Mouse (Mus musculus): Measurements from ENCODE around the gene Igf2bp3.

The Igf2bp3 gene

GRCm38 (mm10) chr6:49068361-49068760, 146.4 kb downstream of the Igf2bp3 start:
- no peak for DNase-seq (ENCODE audit: low spot score)

- no peak for DNase-seq (ENCODE audit: low spot score)
These were observed 157.4 kb downstream of the Igf2bp3 start for GRCm38 (mm10) chr6:49057053-49058021.

GRCm38 (mm10) chr6:49056009-49056408, 158.7 kb downstream of the Igf2bp3 start:
- no peak for DNase-seq (ENCODE audit: low spot score)

GRCm38 (mm10) chr6:49055256-49055733, 159.5 kb downstream of the Igf2bp3 start:
- no peak for DNase-seq (ENCODE audit: low spot score)

GRCm38 (mm10) chr6:49052191-49052590, 162.6 kb downstream of the Igf2bp3 start:
- DNase-seq (ENCODE audit: low spot score) = no peak

GRCm38 (mm10) chr6:49050677-49051410, 163.9 kb downstream of the Igf2bp3 start:
- no peak for DNase-seq (ENCODE audit: low spot score)

- DNase-seq (ENCODE audit: low spot score) = no peak
These were observed 166.4 kb downstream of the Igf2bp3 start for GRCm38 (mm10) chr6:49048395-49048794.

GRCm38 (mm10) chr6:49047848-49048247, 166.9 kb downstream of the Igf2bp3 start:
- no peak for DNase-seq (ENCODE audit: low spot score)

GRCm38 (mm10) chr6:49046976-49047375, 167.8 kb downstream of the Igf2bp3 start:
- no peak for DNase-seq (ENCODE audit: low spot score)

GRCm38 (mm10) chr6:49046502-49046901, 168.3 kb downstream of the Igf2bp3 start:
- DNase-seq (ENCODE audit: low spot score) = no peak

GRCm38 (mm10) chr6:49039470-49040180, 175.1 kb downstream of the Igf2bp3 start:
- no peak for DNase-seq (ENCODE audit: low spot score)

- no peak for DNase-seq (ENCODE audit: low spot score)
These were observed 177.5 kb downstream of the Igf2bp3 start for GRCm38 (mm10) chr6:49037268-49037662.

GRCm38 (mm10) chr6:49036275-49037267, 178.2 kb downstream of the Igf2bp3 start, which contains the start of gene Gpnmb:
Gene Gpnmb (plus strand): TSS chr6:49036546.
- no peak for DNase-seq (ENCODE audit: low spot score)
